Mouse (Mus musculus) erythroid progenitor cell, adult 5-6 weeks (primary cell): ENCODE data around the gene Mrap. TPM values are rescaled to one million over a fixed set of nuclear protein-coding genes. Genes with fewer than 3 reads are reported as not detected.

Experiments
- ATAC-seq: replicated peaks from 2 replicates; pipeline ENCODE4 v1.8.0; 2016; ENCODE audit warnings: moderate number of reproducible peaks, mild to moderate bottlenecking, moderate TSS enrichment, inconsistent platforms; ENCODE audit not compliant: poor library complexity, low FRiP score, severe bottlenecking
- total RNA-seq, 2 experiments: library from RNA; stranded (forward) in 1 of 2; stranded (reverse) in 1 of 2; fragments of 150-400 nt in 1 of 2; fragments of 186-747, 209-891 nt in 1 of 2; gene quantifications; 2 replicates each; pipeline versions ENCODE4 v1.2.3 to v1.2.4; 2015 to 2017; ENCODE audit warnings: low replicate concordance in 2 of 2

Mrap gene
- total RNA-seq, 2 experiments from 2014 or later, result 1.4 to 6.3 TPM

- no peak for ATAC-seq
These were observed 9.1 kb downstream of the Mrap start for GRCm38 (mm10) chr16:90747143-90747542.

- ATAC-seq, result no peak
These were observed 10.2 kb downstream of the Mrap start for GRCm38 (mm10) chr16:90748169-90748568.

- ATAC-seq, result no peak
These were observed 15.5 kb downstream of the Mrap start for GRCm38 (mm10) chr16:90753386-90753941.

GRCm38 (mm10) chr16:90759335-90759734 is 21.3 kb downstream of the Mrap start:
- ATAC-seq, result no peak

GRCm38 (mm10) chr16:90760515-90760914 is 22.5 kb downstream of the Mrap start:
- peak; percentile 98 for ATAC-seq

GRCm38 (mm10) chr16:90765195-90765877 is 27.3 kb downstream of the Mrap start:
- ATAC-seq, result peak; percentile 50

GRCm38 (mm10) chr16:90766919-90767454 is 29.0 kb downstream of the Mrap start:
- ATAC-seq, result no peak

- no peak for ATAC-seq
These were observed 36.2 kb downstream of the Mrap start for GRCm38 (mm10) chr16:90774216-90774615.

GRCm38 (mm10) chr16:90774646-90775045 is 36.6 kb downstream of the Mrap start:
- ATAC-seq, result no peak

- ATAC-seq, result no peak
These were observed 38.0 kb downstream of the Mrap start for GRCm38 (mm10) chr16:90775946-90776520.

GRCm38 (mm10) chr16:90779783-90780182 is 41.8 kb downstream of the Mrap start:
- ATAC-seq, result no peak

GRCm38 (mm10) chr16:90783302-90783701 is 45.3 kb downstream of the Mrap start:
- ATAC-seq, result no peak

- no peak for ATAC-seq
These were observed 47.2 kb downstream of the Mrap start for GRCm38 (mm10) chr16:90785257-90785656.

- ATAC-seq, result no peak
These were observed 50.6 kb downstream of the Mrap start for GRCm38 (mm10) chr16:90788580-90788979.

- ATAC-seq, result no peak
These were observed 52.9 kb downstream of the Mrap start for GRCm38 (mm10) chr16:90790946-90791345.

GRCm38 (mm10) chr16:90792066-90792465 is 54.1 kb downstream of the Mrap start:
- no peak for ATAC-seq

- ATAC-seq, result no peak
These were observed 54.5 kb downstream of the Mrap start for GRCm38 (mm10) chr16:90792500-90792899.

- ATAC-seq, result no peak
These were observed 56.7 kb downstream of the Mrap start for GRCm38 (mm10) chr16:90794708-90795107.

GRCm38 (mm10) chr16:90798446-90798845 is 60.4 kb downstream of the Mrap start:
- no peak for ATAC-seq

GRCm38 (mm10) chr16:90798848-90799247 is 60.8 kb downstream of the Mrap start:
- no peak for ATAC-seq
